Mouse (Mus musculus): ENCODE measurements around the gene Exd2. TPM values are rescaled to one million over a fixed set of nuclear protein-coding genes. Genes with fewer than 3 reads are reported as not detected.

Exd2 gene
- polyA plus RNA-seq, 1 experiment = 0.11 TPM

- no peaks in the 10 kb centered on the region for H3K9me3 ChIP-seq (ENCODE audit: control insufficient read depth, low read length)
- H3K4me1 ChIP-seq (ENCODE audit: control insufficient read depth) = peaks cover 5% of the 10 kb centered on the region
- no peak overlapping the region for H3K4me3 ChIP-seq (replicated peaks)
- TF ChIP-seq GATA1 (IDR thresholded peaks at IDR 0.05; ENCODE audit: low read length) (no peak), TAL1 (IDR thresholded peaks at IDR 0.05; ENCODE audit: low read length) (no peak)
- H3K36me3 ChIP-seq (ENCODE audit: control insufficient read depth) = peaks cover 2% of the 10 kb centered on the region
- H3K27me3 ChIP-seq (ENCODE audit: control insufficient read depth) = no peaks in the 10 kb centered on the region
Measured at GRCm38 (mm10) chr12:80473731-80474130, 10.8 kb downstream of the Exd2 start.

- H3K4me1 ChIP-seq (ENCODE audit: control insufficient read depth) = no peaks in the 10 kb centered on the region
- H3K4me3 ChIP-seq (replicated peaks) = no peak overlapping the region
- TF ChIP-seq TAL1 (IDR thresholded peaks at IDR 0.05; ENCODE audit: low read length) (no peak), GATA1 (IDR thresholded peaks at IDR 0.05; ENCODE audit: low read length) (no peak)
- no peaks in the 10 kb centered on the region for H3K9me3 ChIP-seq (ENCODE audit: control insufficient read depth, low read length)
- H3K27me3 ChIP-seq (ENCODE audit: control insufficient read depth) = no peaks in the 10 kb centered on the region
- H3K36me3 ChIP-seq (ENCODE audit: control insufficient read depth) = peaks cover 2% of the 10 kb centered on the region
Measured at GRCm38 (mm10) chr12:80479986-80480385, 17.1 kb downstream of the Exd2 start.

GRCm38 (mm10) chr12:80483397-80483796 is 20.5 kb downstream of the Exd2 start:
- H3K4me1 ChIP-seq (ENCODE audit: control insufficient read depth) = no peaks in the 10 kb centered on the region
- H3K9me3 ChIP-seq (ENCODE audit: control insufficient read depth, low read length) = no peaks in the 10 kb centered on the region
- no peak overlapping the region for H3K4me3 ChIP-seq (replicated peaks)
- H3K36me3 ChIP-seq (ENCODE audit: control insufficient read depth) = no peaks in the 10 kb centered on the region; the same call in 1 of the 2 replicates
- no peaks in the 10 kb centered on the region for H3K27me3 ChIP-seq (ENCODE audit: control insufficient read depth)
- TF ChIP-seq GATA1 (IDR thresholded peaks at IDR 0.05; ENCODE audit: low read length) (no peak), TAL1 (IDR thresholded peaks at IDR 0.05; ENCODE audit: low read length) (no peak)

GRCm38 (mm10) chr12:80493311-80493710 is 30.4 kb downstream of the Exd2 start:
- Histone ChIP-seq H3K36me3 (ENCODE audit: control insufficient read depth) (peaks cover 30% of the 10 kb centered on the region), H3K27me3 (ENCODE audit: control insufficient read depth) (no peaks in the 10 kb centered on the region), H3K4me3 (replicated peaks) (no peak overlapping the region), H3K4me1 (ENCODE audit: control insufficient read depth) (no peaks in the 10 kb centered on the region), H3K9me3 (ENCODE audit: control insufficient read depth, low read length) (no peaks in the 10 kb centered on the region)
- TF ChIP-seq TAL1 (IDR thresholded peaks at IDR 0.05; ENCODE audit: low read length) (no peak), GATA1 (IDR thresholded peaks at IDR 0.05; ENCODE audit: low read length) (no peak)

GRCm38 (mm10) chr12:80495691-80496090 is 32.8 kb downstream of the Exd2 start:
- Histone ChIP-seq H3K27me3 (ENCODE audit: control insufficient read depth) (no peaks in the 10 kb centered on the region), H3K4me3 (replicated peaks) (no peak overlapping the region), H3K9me3 (ENCODE audit: control insufficient read depth, low read length) (no peaks in the 10 kb centered on the region), H3K4me1 (ENCODE audit: control insufficient read depth) (no peaks in the 10 kb centered on the region), H3K36me3 (ENCODE audit: control insufficient read depth) (peaks cover 20% of the 10 kb centered on the region)
- no peak for TF ChIP-seq TAL1 (IDR thresholded peaks at IDR 0.05; ENCODE audit: low read length)
- TF ChIP-seq GATA1 (IDR thresholded peaks at IDR 0.05; ENCODE audit: low read length) = no peak

- TF ChIP-seq TAL1 (IDR thresholded peaks at IDR 0.05; ENCODE audit: low read length) = no peak
- no peak for TF ChIP-seq GATA1 (IDR thresholded peaks at IDR 0.05; ENCODE audit: low read length)
- peaks cover 2% of the 10 kb centered on the region for H3K36me3 ChIP-seq (ENCODE audit: control insufficient read depth)
- H3K9me3 ChIP-seq (ENCODE audit: control insufficient read depth, low read length) = no peaks in the 10 kb centered on the region
- H3K4me3 ChIP-seq (replicated peaks) = no peak overlapping the region
- H3K4me1 ChIP-seq (ENCODE audit: control insufficient read depth) = no peaks in the 10 kb centered on the region
- H3K27me3 ChIP-seq (ENCODE audit: control insufficient read depth) = no peaks in the 10 kb centered on the region
Measured at GRCm38 (mm10) chr12:80498356-80498755, 35.5 kb downstream of the Exd2 start.

- no peak overlapping the region for H3K4me3 ChIP-seq (replicated peaks)
- no peaks in the 10 kb centered on the region for H3K9me3 ChIP-seq (ENCODE audit: control insufficient read depth, low read length)
- TF ChIP-seq TAL1 (IDR thresholded peaks at IDR 0.05; ENCODE audit: low read length) = no peak
- TF ChIP-seq GATA1 (IDR thresholded peaks at IDR 0.05; ENCODE audit: low read length) = no peak
- no peaks in the 10 kb centered on the region for H3K4me1 ChIP-seq (ENCODE audit: control insufficient read depth)
- no peaks in the 10 kb centered on the region for H3K27me3 ChIP-seq (ENCODE audit: control insufficient read depth)
- no peaks in the 10 kb centered on the region for H3K36me3 ChIP-seq (ENCODE audit: control insufficient read depth)
Measured at GRCm38 (mm10) chr12:80500506-80500905, 37.6 kb downstream of the Exd2 start.

- Histone ChIP-seq H3K36me3 (ENCODE audit: control insufficient read depth) (no peaks in the 10 kb centered on the region), H3K4me1 (ENCODE audit: control insufficient read depth) (no peaks in the 10 kb centered on the region), H3K9me3 (ENCODE audit: control insufficient read depth, low read length) (no peaks in the 10 kb centered on the region), H3K4me3 (replicated peaks) (no peak overlapping the region), H3K27me3 (ENCODE audit: control insufficient read depth) (no peaks in the 10 kb centered on the region)
- TF ChIP-seq GATA1 (IDR thresholded peaks at IDR 0.05; ENCODE audit: low read length) (no peak), TAL1 (IDR thresholded peaks at IDR 0.05; ENCODE audit: low read length) (no peak)
Measured at GRCm38 (mm10) chr12:80504718-80505117, 41.8 kb downstream of the Exd2 start.

GRCm38 (mm10) chr12:80507041-80507745 is 44.3 kb downstream of the Exd2 start:
- Histone ChIP-seq H3K9me3 (ENCODE audit: control insufficient read depth, low read length) (no peaks in the 10 kb centered on the region), H3K36me3 (ENCODE audit: control insufficient read depth) (no peaks in the 10 kb centered on the region), H3K27me3 (ENCODE audit: control insufficient read depth) (no peaks in the 10 kb centered on the region), H3K4me3 (replicated peaks) (no peak overlapping the region), H3K4me1 (ENCODE audit: control insufficient read depth) (no peaks in the 10 kb centered on the region)
- TF ChIP-seq GATA1 (IDR thresholded peaks at IDR 0.05; ENCODE audit: low read length) (no peak), TAL1 (IDR thresholded peaks at IDR 0.05; ENCODE audit: low read length) (no peak)

- Histone ChIP-seq H3K27me3 (ENCODE audit: control insufficient read depth) (peaks cover 69% of the 10 kb centered on the region), H3K36me3 (ENCODE audit: control insufficient read depth) (no peaks in the 10 kb centered on the region), H3K4me1 (ENCODE audit: control insufficient read depth) (no peaks in the 10 kb centered on the region), H3K9me3 (ENCODE audit: control insufficient read depth, low read length) (no peaks in the 10 kb centered on the region; the same call in 1 of the 2 replicates), H3K4me3 (replicated peaks) (no peak within 1 kb of the TSS)
- TF ChIP-seq TAL1 (IDR thresholded peaks at IDR 0.05; ENCODE audit: low read length) = no peak
Measured at GRCm38 (mm10) chr12:80517977-80518376, 55.1 kb downstream of the Exd2 start, which contains the start of gene Galnt16. Galnt16 (plus strand) TSS chr12:80518277.

Data from erythroblast, embryonic 14.5 days (primary cell).